Mouse (Mus musculus) liver, embryonic 13.5 days (tissue): ENCODE measurements at regions not wholly inside any gene's neighbourhood (a gene's known extent, or its start where the extent isn't known, plus 50 kb on each side); places are given as distances from the start of the nearest gene placed in this dataset.
"Not testable (repeated sequence)": the region's sequence is repeated elsewhere in the genome, so short reads cannot be mapped to it uniquely, and the experiment has no call there.

Experiments
- ATAC-seq: fragments of 200-750 bp; cut with Nextera tagmentation; 2 replicates; pipeline ENCODE4 v1.8.0; 2017; ENCODE audit warnings: low read depth, mild to moderate bottlenecking, moderate number of reproducible peaks, moderate library complexity
- DNase-seq: peaks from one replicate; pipeline ENCODE4 v3.0.0; 2022
- H3K27ac ChIP-seq: fragments of 300-500 bp; sonication (generic); 2 replicates; pipeline ENCODE4 v1.5.1; 2015; ENCODE audit warnings: moderate library complexity, mild to moderate bottlenecking, inconsistent platforms
- H3K27me3 ChIP-seq: fragments of 300-500 bp; sonication (generic); 2 replicates; pipeline ENCODE4 v1.6.1; 2015; ENCODE audit warnings: mild to moderate bottlenecking, inconsistent platforms
- H3K36me3 ChIP-seq: fragments of 300-500 bp; sonication (generic); 2 replicates; pipeline ENCODE4 v1.6.1; 2015; ENCODE audit warnings: mild to moderate bottlenecking, inconsistent platforms
- H3K4me1 ChIP-seq: fragments of 300-500 bp; sonication (generic); replicated peaks from 2 replicates; pipeline ENCODE4 v1.6.1; 2015; ENCODE audit warnings: inconsistent platforms
- H3K4me2 ChIP-seq: fragments of 300-500 bp; sonication (generic); 2 replicates; pipeline ENCODE4 v1.6.1; 2015; ENCODE audit warnings: inconsistent platforms, mild to moderate bottlenecking, moderate library complexity
- H3K4me3 ChIP-seq: fragments of 300-500 bp; sonication (generic); replicated peaks from 2 replicates; pipeline ENCODE4 v1.5.1; 2015; ENCODE audit warnings: mild to moderate bottlenecking, inconsistent platforms
- H3K9ac ChIP-seq: fragments of 300-500 bp; sonication (generic); 2 replicates; pipeline ENCODE4 v1.6.1; 2015; ENCODE audit warnings: mild to moderate bottlenecking, inconsistent platforms
- H3K9me3 ChIP-seq: fragments of 300-500 bp; sonication (generic); replicated peaks from 2 replicates; pipeline ENCODE4 v1.6.1; 2016; ENCODE audit warnings: inconsistent platforms
- WGBS: fragments of 180-500 bp; shearing (Covaris S2); methylation state at CpG from one replicate; pipeline ENCODE4 v1.1.7; 2015; ENCODE audit not compliant: insufficient replicate concordance; 5-methylcytosine and 5-hydroxymethylcytosine counted together

DNA sequence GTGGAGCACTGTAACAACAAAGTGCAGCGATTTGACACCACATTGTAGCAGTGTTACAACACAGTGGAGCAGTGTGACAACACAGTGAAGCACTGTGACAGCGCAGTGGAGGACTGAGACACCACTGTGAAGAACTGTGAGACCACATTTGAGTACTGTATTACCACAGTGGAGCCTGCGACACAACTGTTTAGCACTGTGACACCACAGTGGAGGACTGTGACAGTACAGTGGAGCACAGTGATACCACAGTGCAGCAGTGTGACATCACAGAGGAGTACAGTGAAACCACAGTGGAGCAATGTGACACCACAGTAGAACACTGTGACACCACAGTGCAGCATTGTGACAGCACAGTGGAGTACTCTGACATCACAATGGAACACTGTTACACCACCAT is 102.5 kb upstream of the Vmn1r2 start:
- Histone ChIP-seq H3K27me3 (no peaks in the 10 kb centered on the region), H3K4me1 (no peaks in the 10 kb centered on the region), H3K9me3 (peaks cover 68% of the 10 kb centered on the region), H3K9ac (no peak overlapping the region), H3K4me2 (no peak overlapping the region), H3K4me3 (no peak overlapping the region), H3K27ac (no peak overlapping the region), H3K36me3 (no peaks in the 10 kb centered on the region)
- WGBS, result 28% methylated on average over 3 of the region's 3 CpGs
- no peak for ATAC-seq
- no peak for DNase-seq

GRCm38 (mm10) chr4:3065335-3065734 is 101.8 kb upstream of the Vmn1r2 start:
- H3K9ac ChIP-seq, ATAC-seq, H3K36me3 ChIP-seq, DNase-seq, H3K27me3 ChIP-seq, H3K4me3 ChIP-seq, H3K27ac ChIP-seq, H3K4me1 ChIP-seq, H3K4me2 ChIP-seq: not testable (repeated sequence)
- 51% methylated on average over 3 of the region's 3 CpGs for WGBS
- H3K9me3 ChIP-seq, result peaks cover 70% of the 10 kb centered on the region

GRCm38 (mm10) chr4:3066051-3066736 is 100.9 kb upstream of the Vmn1r2 start:
- no peak for DNase-seq
- no peak overlapping the region for H3K27ac ChIP-seq
- no peak overlapping the region for H3K4me3 ChIP-seq
- H3K9me3 ChIP-seq, result peaks cover 75% of the 10 kb centered on the region
- no peaks in the 10 kb centered on the region for H3K4me1 ChIP-seq
- no peak overlapping the region for H3K4me2 ChIP-seq
- H3K27me3 ChIP-seq, result no peaks in the 10 kb centered on the region
- no peak overlapping the region for H3K9ac ChIP-seq
- WGBS, result 56% methylated on average over 5 of the region's 5 CpGs
- ATAC-seq, result no peak
- H3K36me3 ChIP-seq, result no peaks in the 10 kb centered on the region

DNA sequence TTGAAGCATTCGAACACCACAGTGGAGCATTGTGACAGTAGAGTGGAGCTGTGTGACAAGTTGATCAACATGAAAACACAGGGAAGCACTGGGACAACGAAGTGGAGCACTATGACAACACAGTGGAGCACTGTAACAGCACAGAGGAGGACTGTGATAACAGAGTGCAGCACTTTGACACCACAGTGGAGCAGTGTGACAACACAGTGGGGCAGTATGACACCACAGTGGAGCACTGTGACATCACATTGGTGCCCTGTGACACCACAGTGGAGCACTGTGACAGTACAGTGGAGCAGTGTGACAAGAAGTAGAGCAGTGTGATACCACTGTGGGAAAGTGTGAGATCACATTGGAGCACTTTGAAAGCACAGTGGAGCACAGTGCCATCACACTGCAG is 99.9 kb upstream of the Vmn1r2 start:
- Histone ChIP-seq H3K36me3 (no peaks in the 10 kb centered on the region), H3K4me3 (no peak overlapping the region), H3K9ac (no peak overlapping the region), H3K9me3 (peaks cover 71% of the 10 kb centered on the region), H3K27ac (no peak overlapping the region), H3K27me3 (no peaks in the 10 kb centered on the region), H3K4me2 (no peak overlapping the region), H3K4me1 (no peaks in the 10 kb centered on the region)
- ATAC-seq (peak; percentile 5; the same call in 1 of the 2 replicates), DNase-seq (no peak)
- 39% methylated on average over 2 of the region's 2 CpGs for WGBS

- ATAC-seq (peak; percentile 45), DNase-seq (no peak)
- H3K9ac ChIP-seq, result no peak overlapping the region
- WGBS, result 20% methylated on average over 2 of the region's 2 CpGs
- H3K9me3 ChIP-seq, result peaks cover 71% of the 10 kb centered on the region
- no peaks in the 10 kb centered on the region for H3K27me3 ChIP-seq
- no peak overlapping the region for H3K4me3 ChIP-seq
- H3K36me3 ChIP-seq, result no peaks in the 10 kb centered on the region
- H3K27ac ChIP-seq, result no peak overlapping the region
- H3K4me2 ChIP-seq, result no peak overlapping the region
- H3K4me1 ChIP-seq, result no peaks in the 10 kb centered on the region
Measured at GRCm38 (mm10) chr4:3067666-3068065, 99.5 kb upstream of the Vmn1r2 start.

DNA sequence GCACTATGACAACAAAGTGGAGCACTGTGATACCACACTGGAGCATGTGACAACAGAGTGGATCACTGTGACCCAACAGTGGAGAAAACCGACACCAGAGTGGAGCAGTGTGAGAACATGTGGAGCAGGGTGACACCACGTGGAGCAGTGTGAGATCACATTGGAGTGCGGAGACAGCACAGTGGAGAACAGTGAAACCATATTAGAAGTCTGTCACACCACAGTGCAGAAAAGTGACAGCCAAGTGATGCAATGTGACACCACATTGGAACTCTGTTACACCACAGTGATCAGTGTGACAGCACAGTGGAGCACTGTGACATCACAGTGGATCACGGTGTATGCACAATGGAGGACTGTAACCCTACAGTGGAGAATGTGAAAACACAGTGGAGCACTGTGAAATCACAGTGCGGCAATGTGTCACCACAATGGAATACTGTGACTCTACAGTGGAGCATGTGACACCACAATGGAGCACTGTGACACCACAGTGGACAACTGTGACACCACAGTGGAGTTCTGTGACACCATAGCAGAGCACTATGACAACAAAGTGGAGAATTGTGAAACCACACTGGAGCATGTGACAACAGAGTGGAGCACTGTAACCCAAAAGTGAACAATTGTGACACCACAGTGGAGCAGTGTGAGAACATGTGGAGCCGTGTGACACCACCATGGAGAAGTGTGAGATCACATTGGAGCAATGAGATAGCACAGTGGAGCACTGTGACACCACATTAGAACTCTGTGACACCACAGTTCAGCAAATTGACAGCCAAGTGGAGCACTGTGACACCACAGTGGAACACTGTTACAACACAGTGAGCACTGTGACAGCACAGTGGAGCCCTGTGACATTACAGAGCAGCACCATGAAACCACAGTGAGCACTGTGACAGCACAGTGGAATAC is 98.6 kb upstream of the Vmn1r2 start:
- H3K27me3 ChIP-seq, result no peaks in the 10 kb centered on the region
- no peaks in the 10 kb centered on the region for H3K36me3 ChIP-seq
- H3K4me1 ChIP-seq, result no peaks in the 10 kb centered on the region
- H3K9me3 ChIP-seq, result peaks cover 65% of the 10 kb centered on the region
- no peak overlapping the region for H3K9ac ChIP-seq
- DNase-seq (no peak), ATAC-seq (0 out of 2 replicates have a peak, but pooled peaks have one; percentile 26)
- no peak overlapping the region for H3K4me3 ChIP-seq
- H3K27ac ChIP-seq, result no peak overlapping the region
- no peak overlapping the region for H3K4me2 ChIP-seq
- WGBS, result 61% methylated on average over 6 of the region's 6 CpGs

DNA sequence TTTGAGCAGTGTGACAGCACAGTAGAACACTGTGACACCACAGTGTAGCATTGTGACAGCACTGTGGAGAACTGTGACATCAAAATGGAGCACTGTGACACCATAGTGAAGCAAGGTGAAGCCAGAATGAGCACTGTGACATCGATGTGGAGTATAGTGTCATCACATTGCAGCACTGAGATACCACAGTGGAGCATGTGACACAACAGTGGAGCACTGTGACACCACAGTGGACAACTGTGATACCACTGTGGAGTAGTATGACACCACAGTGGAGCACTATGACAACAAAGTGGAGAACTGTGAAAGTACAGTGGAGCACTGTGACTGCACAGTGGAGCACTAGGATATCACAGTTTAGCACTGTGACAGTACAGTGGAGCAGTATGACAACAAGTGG is 97.8 kb upstream of the Vmn1r2 start:
- no peak for DNase-seq
- H3K36me3 ChIP-seq, result no peaks in the 10 kb centered on the region
- H3K4me3 ChIP-seq, result no peak overlapping the region
- ATAC-seq, result peak; percentile 25; the same call in 1 of the 2 replicates
- WGBS, result 40% methylated on average over 1 of the region's 1 CpGs
- H3K4me1 ChIP-seq, result no peaks in the 10 kb centered on the region
- no peak overlapping the region for H3K27ac ChIP-seq
- H3K27me3 ChIP-seq, result no peaks in the 10 kb centered on the region
- H3K4me2 ChIP-seq, result no peak overlapping the region
- H3K9ac ChIP-seq, result no peak overlapping the region
- peaks cover 58% of the 10 kb centered on the region for H3K9me3 ChIP-seq

GRCm38 (mm10) chr4:3071326-3071725 is 95.8 kb upstream of the Vmn1r2 start:
- H3K9me3 ChIP-seq, result peaks cover 49% of the 10 kb centered on the region
- not testable (repeated sequence) for H3K4me1 ChIP-seq, DNase-seq, H3K27ac ChIP-seq, H3K9ac ChIP-seq, H3K36me3 ChIP-seq, ATAC-seq, H3K4me3 ChIP-seq, H3K27me3 ChIP-seq, H3K4me2 ChIP-seq
- 45% methylated on average over 6 of the region's 6 CpGs for WGBS

GRCm38 (mm10) chr4:3079901-3080300 is 87.2 kb upstream of the Vmn1r2 start:
- ATAC-seq (no peak), DNase-seq (no peak)
- H3K4me2 ChIP-seq, result no peak overlapping the region
- H3K9me3 ChIP-seq, result peaks cover 45% of the 10 kb centered on the region
- H3K9ac ChIP-seq, result no peak overlapping the region
- no peaks in the 10 kb centered on the region for H3K4me1 ChIP-seq
- H3K36me3 ChIP-seq, result no peaks in the 10 kb centered on the region
- no peaks in the 10 kb centered on the region for H3K27me3 ChIP-seq
- H3K27ac ChIP-seq, result no peak overlapping the region
- WGBS, result 63% methylated on average over 1 of the region's 1 CpGs
- no peak overlapping the region for H3K4me3 ChIP-seq

- ATAC-seq (peak; percentile 16; the same call in 1 of the 2 replicates), DNase-seq (no peak)
- Histone ChIP-seq H3K36me3 (no peaks in the 10 kb centered on the region), H3K4me3 (no peak overlapping the region), H3K4me1 (no peaks in the 10 kb centered on the region), H3K9ac (no peak overlapping the region), H3K9me3 (peaks cover 46% of the 10 kb centered on the region), H3K27ac (no peak overlapping the region), H3K4me2 (no peak overlapping the region), H3K27me3 (no peaks in the 10 kb centered on the region)
- 43% methylated on average over 7 of the region's 7 CpGs for WGBS
Measured at GRCm38 (mm10) chr4:3080385-3081125, 86.6 kb upstream of the Vmn1r2 start.
